Mouse (Mus musculus): ENCODE measurements at regions not wholly inside any gene's neighbourhood (a gene's known extent, or its start where the extent isn't known, plus 50 kb on each side); places are given as distances from the start of the nearest gene placed in this dataset.

GRCm38 (mm10) chr3:120823536-120823935 is 348.0 kb downstream of the Rwdd3 start:
- Histone ChIP-seq H3K9ac (ENCODE audit: low read length) (no peak overlapping the region), H3K27me3 (replicated peaks; ENCODE audit: control insufficient read depth, insufficient read depth, low read length) (no peaks in the 10 kb centered on the region), H3K36me3 (ENCODE audit: control insufficient read depth, insufficient read depth, low read length) (no peaks in the 10 kb centered on the region), H3K4me2 (ENCODE audit: low read length) (no peak overlapping the region), H3K9me3 (ENCODE audit: control insufficient read depth, low read length) (no peaks in the 10 kb centered on the region), H3K4me3 (ENCODE audit: low read depth, low read length) (no peak overlapping the region), H3K27ac (ENCODE audit: low read depth) (no peak overlapping the region), H3K4me1 (replicated peaks; ENCODE audit: control insufficient read depth, insufficient read depth, low read length) (no peaks in the 10 kb centered on the region)
- ATAC-seq (replicated peaks; ENCODE audit: low FRiP score, low TSS enrichment, low read depth): no peak
- 95% methylated on average over 19 of the region's 19 CpGs for WGBS
- DNase-seq (ENCODE audit: low spot score): no peak

GRCm38 (mm10) chr3:120811901-120812300 is 359.6 kb downstream of the Rwdd3 start:
- ATAC-seq (replicated peaks; ENCODE audit: low FRiP score, low TSS enrichment, low read depth) (no peak), DNase-seq (ENCODE audit: low spot score) (no peak)
- no peak overlapping the region for H3K4me2 ChIP-seq (ENCODE audit: low read length)
- no peak overlapping the region for H3K27ac ChIP-seq (ENCODE audit: low read depth)
- H3K4me3 ChIP-seq (ENCODE audit: low read depth, low read length): no peak overlapping the region
- H3K27me3 ChIP-seq (replicated peaks; ENCODE audit: control insufficient read depth, insufficient read depth, low read length): no peaks in the 10 kb centered on the region
- no peaks in the 10 kb centered on the region for H3K9me3 ChIP-seq (ENCODE audit: control insufficient read depth, low read length)
- H3K4me1 ChIP-seq (replicated peaks; ENCODE audit: control insufficient read depth, insufficient read depth, low read length): no peaks in the 10 kb centered on the region
- WGBS: 36% methylated on average over 2 of the region's 2 CpGs
- no peak overlapping the region for H3K9ac ChIP-seq (ENCODE audit: low read length)
- no peaks in the 10 kb centered on the region for H3K36me3 ChIP-seq (ENCODE audit: control insufficient read depth, insufficient read depth, low read length)

GRCm38 (mm10) chr3:120810527-120810926 is 361.0 kb downstream of the Rwdd3 start:
- Histone ChIP-seq H3K9me3 (ENCODE audit: control insufficient read depth, low read length) (no peaks in the 10 kb centered on the region), H3K4me1 (replicated peaks; ENCODE audit: control insufficient read depth, insufficient read depth, low read length) (no peaks in the 10 kb centered on the region), H3K4me2 (ENCODE audit: low read length) (no peak overlapping the region), H3K9ac (ENCODE audit: low read length) (no peak overlapping the region), H3K27ac (ENCODE audit: low read depth) (no peak overlapping the region), H3K27me3 (replicated peaks; ENCODE audit: control insufficient read depth, insufficient read depth, low read length) (no peaks in the 10 kb centered on the region), H3K4me3 (ENCODE audit: low read depth, low read length) (no peak overlapping the region), H3K36me3 (ENCODE audit: control insufficient read depth, insufficient read depth, low read length) (no peaks in the 10 kb centered on the region)
- no peak for ATAC-seq (replicated peaks; ENCODE audit: low FRiP score, low TSS enrichment, low read depth)
- 51% methylated on average over 5 of the region's 5 CpGs for WGBS
- DNase-seq (ENCODE audit: low spot score): no peak

GRCm38 (mm10) chr3:120810048-120810447 is 361.4 kb downstream of the Rwdd3 start:
- Histone ChIP-seq H3K36me3 (ENCODE audit: control insufficient read depth, insufficient read depth, low read length) (no peaks in the 10 kb centered on the region), H3K4me1 (replicated peaks; ENCODE audit: control insufficient read depth, insufficient read depth, low read length) (no peaks in the 10 kb centered on the region), H3K27ac (ENCODE audit: low read depth) (no peak overlapping the region), H3K4me2 (ENCODE audit: low read length) (no peak overlapping the region), H3K9me3 (ENCODE audit: control insufficient read depth, low read length) (no peaks in the 10 kb centered on the region), H3K4me3 (ENCODE audit: low read depth, low read length) (no peak overlapping the region), H3K27me3 (replicated peaks; ENCODE audit: control insufficient read depth, insufficient read depth, low read length) (no peaks in the 10 kb centered on the region), H3K9ac (ENCODE audit: low read length) (no peak overlapping the region)
- ATAC-seq (replicated peaks; ENCODE audit: low FRiP score, low TSS enrichment, low read depth) (no peak), DNase-seq (ENCODE audit: low spot score) (no peak)
- WGBS: 44% methylated on average over 6 of the region's 6 CpGs

GRCm38 (mm10) chr3:120786659-120787058 is 384.8 kb downstream of the Rwdd3 start:
- H3K4me1 ChIP-seq (replicated peaks; ENCODE audit: control insufficient read depth, insufficient read depth, low read length): no peaks in the 10 kb centered on the region
- no peak overlapping the region for H3K4me3 ChIP-seq (ENCODE audit: low read depth, low read length)
- H3K36me3 ChIP-seq (ENCODE audit: control insufficient read depth, insufficient read depth, low read length): no peaks in the 10 kb centered on the region
- no peaks in the 10 kb centered on the region for H3K27me3 ChIP-seq (replicated peaks; ENCODE audit: control insufficient read depth, insufficient read depth, low read length)
- 77% methylated on average over 9 of the region's 9 CpGs for WGBS
- no peak overlapping the region for H3K4me2 ChIP-seq (ENCODE audit: low read length)
- no peak for ATAC-seq (replicated peaks; ENCODE audit: low FRiP score, low TSS enrichment, low read depth)
- no peaks in the 10 kb centered on the region for H3K9me3 ChIP-seq (ENCODE audit: control insufficient read depth, low read length)
- DNase-seq (ENCODE audit: low spot score): no peak
- H3K27ac ChIP-seq (ENCODE audit: low read depth): no peak overlapping the region
- H3K9ac ChIP-seq (ENCODE audit: low read length): no peak overlapping the region

GRCm38 (mm10) chr3:120781486-120781885 is 390.0 kb downstream of the Rwdd3 start:
- no peak overlapping the region for H3K9ac ChIP-seq (ENCODE audit: low read length)
- no peak overlapping the region for H3K4me2 ChIP-seq (ENCODE audit: low read length)
- ATAC-seq (replicated peaks; ENCODE audit: low FRiP score, low TSS enrichment, low read depth): no peak
- H3K9me3 ChIP-seq (ENCODE audit: control insufficient read depth, low read length): no peaks in the 10 kb centered on the region
- WGBS: 81% methylated on average over 6 of the region's 6 CpGs
- DNase-seq (ENCODE audit: low spot score): no peak
- no peaks in the 10 kb centered on the region for H3K27me3 ChIP-seq (replicated peaks; ENCODE audit: control insufficient read depth, insufficient read depth, low read length)
- no peaks in the 10 kb centered on the region for H3K4me1 ChIP-seq (replicated peaks; ENCODE audit: control insufficient read depth, insufficient read depth, low read length)
- no peak overlapping the region for H3K27ac ChIP-seq (ENCODE audit: low read depth)
- no peaks in the 10 kb centered on the region for H3K36me3 ChIP-seq (ENCODE audit: control insufficient read depth, insufficient read depth, low read length)
- H3K4me3 ChIP-seq (ENCODE audit: low read depth, low read length): no peak overlapping the region

- H3K27ac ChIP-seq (ENCODE audit: low read depth): no peak overlapping the region
- no peaks in the 10 kb centered on the region for H3K4me1 ChIP-seq (replicated peaks; ENCODE audit: control insufficient read depth, insufficient read depth, low read length)
- no peaks in the 10 kb centered on the region for H3K27me3 ChIP-seq (replicated peaks; ENCODE audit: control insufficient read depth, insufficient read depth, low read length)
- H3K4me3 ChIP-seq (ENCODE audit: low read depth, low read length): no peak overlapping the region
- no peak overlapping the region for H3K4me2 ChIP-seq (ENCODE audit: low read length)
- no peaks in the 10 kb centered on the region for H3K9me3 ChIP-seq (ENCODE audit: control insufficient read depth, low read length)
- DNase-seq (ENCODE audit: low spot score) (no peak), ATAC-seq (replicated peaks; ENCODE audit: low FRiP score, low TSS enrichment, low read depth) (no peak)
- H3K9ac ChIP-seq (ENCODE audit: low read length): no peak overlapping the region
- H3K36me3 ChIP-seq (ENCODE audit: control insufficient read depth, insufficient read depth, low read length): no peaks in the 10 kb centered on the region
These were observed 392.4 kb downstream of the Rwdd3 start for GRCm38 (mm10) chr3:120779091-120779490.

GRCm38 (mm10) chr3:120774951-120775350 is 396.5 kb downstream of the Rwdd3 start:
- H3K36me3 ChIP-seq (ENCODE audit: control insufficient read depth, insufficient read depth, low read length): no peaks in the 10 kb centered on the region
- H3K9ac ChIP-seq (ENCODE audit: low read length): no peak overlapping the region
- DNase-seq (ENCODE audit: low spot score) (no peak), ATAC-seq (replicated peaks; ENCODE audit: low FRiP score, low TSS enrichment, low read depth) (no peak)
- no peaks in the 10 kb centered on the region for H3K9me3 ChIP-seq (ENCODE audit: control insufficient read depth, low read length)
- no peak overlapping the region for H3K4me2 ChIP-seq (ENCODE audit: low read length)
- H3K4me3 ChIP-seq (ENCODE audit: low read depth, low read length): no peak overlapping the region
- 95% methylated on average over 6 of the region's 6 CpGs for WGBS
- H3K27ac ChIP-seq (ENCODE audit: low read depth): no peak overlapping the region
- H3K27me3 ChIP-seq (replicated peaks; ENCODE audit: control insufficient read depth, insufficient read depth, low read length): no peaks in the 10 kb centered on the region
- H3K4me1 ChIP-seq (replicated peaks; ENCODE audit: control insufficient read depth, insufficient read depth, low read length): no peaks in the 10 kb centered on the region

GRCm38 (mm10) chr3:120761681-120762080 is 409.8 kb downstream of the Rwdd3 start:
- H3K9ac ChIP-seq (ENCODE audit: low read length): no peak overlapping the region
- no peak overlapping the region for H3K27ac ChIP-seq (ENCODE audit: low read depth)
- no peaks in the 10 kb centered on the region for H3K36me3 ChIP-seq (ENCODE audit: control insufficient read depth, insufficient read depth, low read length)
- 62% methylated on average over 4 of the region's 4 CpGs for WGBS
- H3K4me1 ChIP-seq (replicated peaks; ENCODE audit: control insufficient read depth, insufficient read depth, low read length): no peaks in the 10 kb centered on the region
- ATAC-seq (replicated peaks; ENCODE audit: low FRiP score, low TSS enrichment, low read depth) (no peak), DNase-seq (ENCODE audit: low spot score) (no peak)
- no peak overlapping the region for H3K4me3 ChIP-seq (ENCODE audit: low read depth, low read length)
- H3K4me2 ChIP-seq (ENCODE audit: low read length): no peak overlapping the region
- no peaks in the 10 kb centered on the region for H3K9me3 ChIP-seq (ENCODE audit: control insufficient read depth, low read length)
- H3K27me3 ChIP-seq (replicated peaks; ENCODE audit: control insufficient read depth, insufficient read depth, low read length): no peaks in the 10 kb centered on the region
